Mouse (Mus musculus) left cerebral cortex, adult 6 months (tissue): ENCODE results near the gene Vmn2r65. TPM values are rescaled to one million over a fixed set of nuclear protein-coding genes. Genes with fewer than 3 reads are reported as not detected.

Experiments
- long read RNA-seq, 2 experiments: library from polyadenylated mRNA; unstranded; transcript quantifications; one replicate each; pipeline ENCODE4 v2.0.0; 2019 to 2020
- polyA plus RNA-seq: library from polyadenylated mRNA; unstranded; fragments of <200 nt; fragmentation: Nextera tagmentation; gene quantifications from 2 replicates; pipeline ENCODE4 v1.2.3, GENCODE M21; 2021

Gene Vmn2r65
- not detected in 2 replicates for polyA plus RNA-seq
- long read RNA-seq, experiment 1: 0 reads
- long read RNA-seq, experiment 2: 0 reads

GRCm38 (mm10) chr7:84964015-84964414 is at the start of gene Vmn2r65:
Vmn2r65 (minus strand) TSS chr7:84964115.

GRCm38 (mm10) chr7:85012168-85012567 is 48.3 kb upstream of the Vmn2r65 start, which contains the start of gene Vmn2r66:
Vmn2r66 (minus strand) TSS chr7:85012268.

Other genes starting within 250 kb of the Vmn2r65 start
- not detected in 2 replicates for gene Olfr291, start 110.6 kb downstream of the Vmn2r65 start, polyA plus RNA-seq
- not detected in 2 replicates for gene Vmn2r66, start 48.2 kb upstream of the Vmn2r65 start, polyA plus RNA-seq
- gene Vmn2r67, start 191.9 kb upstream of the Vmn2r65 start, polyA plus RNA-seq: not detected in 2 replicates